Mouse (Mus musculus) adipocyte (in vitro differentiated cells): Measurements from ENCODE around the gene Esp31.

Experiments
- DNase-seq: peaks from one replicate; pipeline ENCODE4 v3.0.0-alpha.2; 2016; ENCODE audit warnings: low spot score

The Esp31 gene

DNA sequence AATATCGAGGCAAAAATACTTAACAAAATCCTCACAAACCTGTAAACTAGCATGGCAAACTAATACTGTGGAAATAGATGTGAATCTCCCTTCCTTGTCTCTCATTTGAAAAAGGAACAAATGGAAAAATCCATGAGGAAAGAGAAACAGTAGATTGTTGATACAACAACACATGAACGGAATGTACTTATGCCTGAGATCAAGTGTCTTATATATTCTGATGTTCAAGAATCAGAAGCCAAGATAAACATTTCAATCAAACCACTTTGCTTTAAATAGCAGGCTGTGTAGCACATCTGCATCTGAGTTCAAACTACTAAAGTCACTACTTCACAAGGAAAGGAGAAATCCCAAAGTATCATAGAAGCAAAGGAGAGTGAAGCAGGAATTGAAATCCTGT, at the start of gene Esp31:
Gene Esp31 (plus strand): TSS at position 301 of the 400 bp plus-strand sequence.
- no peak for DNase-seq
